Mouse (Mus musculus) brain, embryonic 14.5 days (tissue): ENCODE results near the gene Klre1.

Source experiments
- CTCF ChIP-seq: fragments of 200-500 bp; IDR thresholded peaks from 2 replicates; pipeline ENCODE4 v1.5.1; 2012; ENCODE audit warnings: inconsistent platforms, mild to moderate bottlenecking, moderate library complexity, borderline replicate concordance; ENCODE audit not compliant: insufficient read depth, insufficient read length; ENCODE audit errors: extremely low read depth
- POLR2A ChIP-seq: fragments of 200-500 bp; IDR thresholded peaks from 2 replicates; pipeline ENCODE4 v1.6.1; 2012; ENCODE audit warnings: mild to moderate bottlenecking, inconsistent platforms, borderline replicate concordance; ENCODE audit not compliant: poor library complexity, insufficient read depth, insufficient read length, severe bottlenecking; ENCODE audit errors: extremely low read depth

GRCm38 (mm10) chr6:129577605-129578004 lies at the start of gene Klre1:
- TF ChIP-seq CTCF (no peak), POLR2A (no peak)
